Mouse (Mus musculus) embryonic facial prominence, embryonic 14.5 days (tissue): ENCODE measurements around the gene Pde8a. TPM values are rescaled to one million over a fixed set of nuclear protein-coding genes. Genes with fewer than 3 reads are reported as not detected.

Experiments used
- ATAC-seq: fragments of 200-750 bp; cut with Nextera tagmentation; 2 replicates; pipeline ENCODE4 v1.8.0; 2017; ENCODE audit warnings: low read depth, moderate number of reproducible peaks, moderate TSS enrichment
- DNase-seq: peaks from one replicate; pipeline ENCODE4 v3.0.0-alpha.2; 2015; ENCODE audit warnings: low spot score
- H3K27ac ChIP-seq: fragments of 300-500 bp; sonication (generic); replicated peaks from 2 replicates; pipeline ENCODE4 v1.5.1; 2014; ENCODE audit warnings: low read depth, mild to moderate bottlenecking, low read length, moderate library complexity
- H3K27me3 ChIP-seq: fragments of 300-500 bp; sonication (generic); replicated peaks from 2 replicates; pipeline ENCODE4 v1.6.1; 2014; ENCODE audit warnings: low read length; ENCODE audit not compliant: control insufficient read depth, insufficient read depth
- H3K36me3 ChIP-seq: fragments of 300-500 bp; sonication (generic); 2 replicates; pipeline ENCODE4 v1.6.1; 2014; ENCODE audit warnings: low read length, mixed read lengths; ENCODE audit not compliant: control insufficient read depth, insufficient read depth
- H3K4me1 ChIP-seq: fragments of 300-500 bp; sonication (generic); 2 replicates; pipeline ENCODE4 v1.6.1; 2014; ENCODE audit warnings: antibody characterized with exemption, low read length; ENCODE audit not compliant: control insufficient read depth, insufficient read depth
- H3K4me2 ChIP-seq: fragments of 300-500 bp; sonication (generic); 2 replicates; pipeline ENCODE4 v1.6.1; 2014; ENCODE audit warnings: low read depth, mild to moderate bottlenecking, low read length, moderate library complexity, mixed read lengths
- H3K4me3 ChIP-seq: fragments of 300-500 bp; sonication (generic); 2 replicates; pipeline ENCODE4 v1.5.1; 2014; ENCODE audit warnings: low read depth, mild to moderate bottlenecking, low read length
- H3K9ac ChIP-seq: fragments of 300-500 bp; sonication (generic); 2 replicates; pipeline ENCODE4 v1.6.1; 2014; ENCODE audit warnings: low read depth, mild to moderate bottlenecking, low read length, moderate library complexity, mixed read lengths
- H3K9me3 ChIP-seq: fragments of 300-500 bp; sonication (generic); 2 replicates; pipeline ENCODE4 v1.6.1; 2016; ENCODE audit warnings: low read length; ENCODE audit not compliant: control insufficient read depth
- WGBS: fragments of 180-500 bp; shearing (Covaris S2); extraction: QIAGEN DNeasy Blood & Tissue Kit; methylation state at CpG from one replicate; pipeline ENCODE4 v1.1.7; 2014; 5-methylcytosine and 5-hydroxymethylcytosine counted together
- polyA plus RNA-seq: library from polyadenylated mRNA; unstranded; fragments of >200 nt; fragmentation: Nextera tagmentation; extraction: Ambion mirVana; gene quantifications from 2 replicates; pipeline ENCODE4 v1.2.1, GENCODE M21; 2014

The Pde8a gene
- polyA plus RNA-seq, 1 experiment from 2014 or later = 9.6 TPM

GRCm38 (mm10) chr7:81319749-81320148 is 106.4 kb downstream of the Pde8a start:
- Histone ChIP-seq H3K9me3 (no peaks in the 10 kb centered on the region), H3K27me3 (no peaks in the 10 kb centered on the region), H3K9ac (no peak overlapping the region), H3K4me3 (no peak overlapping the region), H3K27ac (no peak overlapping the region), H3K4me1 (no peaks in the 10 kb centered on the region), H3K36me3 (0 out of 2 replicates have a peak, but pooled peaks cover 8% of the 10 kb centered on the region), H3K4me2 (no peak overlapping the region)
- DNase-seq = no peak
- 82% methylated on average over 6 of the region's 6 CpGs for WGBS
- no peak for ATAC-seq

GRCm38 (mm10) chr7:81321776-81322175 is 108.4 kb downstream of the Pde8a start:
- H3K4me1 ChIP-seq = no peaks in the 10 kb centered on the region
- 0 out of 2 replicates have a peak, but pooled peaks cover 8% of the 10 kb centered on the region for H3K36me3 ChIP-seq
- H3K4me3 ChIP-seq = no peak overlapping the region
- DNase-seq = no peak
- H3K9ac ChIP-seq = no peak overlapping the region
- H3K4me2 ChIP-seq = no peak overlapping the region
- no peaks in the 10 kb centered on the region for H3K9me3 ChIP-seq
- 80% methylated on average over 5 of the region's 5 CpGs for WGBS
- H3K27me3 ChIP-seq = no peaks in the 10 kb centered on the region
- no peak overlapping the region for H3K27ac ChIP-seq
- no peak for ATAC-seq

- WGBS = 87% methylated on average over 12 of the region's 12 CpGs
- H3K9me3 ChIP-seq = no peaks in the 10 kb centered on the region
- no peak for ATAC-seq
- no peaks in the 10 kb centered on the region for H3K4me1 ChIP-seq
- H3K4me3 ChIP-seq = no peak overlapping the region
- H3K27me3 ChIP-seq = no peaks in the 10 kb centered on the region
- peaks cover 17% of the 10 kb centered on the region; the same call in 1 of the 2 replicates for H3K36me3 ChIP-seq
- H3K27ac ChIP-seq = no peak overlapping the region
- no peak overlapping the region for H3K4me2 ChIP-seq
- no peak overlapping the region for H3K9ac ChIP-seq
- DNase-seq = no peak
Measured at GRCm38 (mm10) chr7:81326043-81326442, 112.6 kb downstream of the Pde8a start.

GRCm38 (mm10) chr7:81326859-81327258 is 113.5 kb downstream of the Pde8a start:
- Histone ChIP-seq H3K4me3 (no peak overlapping the region), H3K36me3 (peaks cover 17% of the 10 kb centered on the region; the same call in 1 of the 2 replicates), H3K4me2 (no peak overlapping the region), H3K9me3 (no peaks in the 10 kb centered on the region), H3K4me1 (no peaks in the 10 kb centered on the region), H3K27me3 (no peaks in the 10 kb centered on the region), H3K9ac (no peak overlapping the region), H3K27ac (no peak overlapping the region)
- DNase-seq = no peak
- 87% methylated on average over 6 of the region's 6 CpGs for WGBS
- ATAC-seq = no peak

- Histone ChIP-seq H3K27ac (no peak overlapping the region), H3K9ac (no peak overlapping the region), H3K4me2 (no peak overlapping the region), H3K36me3 (peaks cover 22% of the 10 kb centered on the region), H3K27me3 (no peaks in the 10 kb centered on the region), H3K4me3 (no peak overlapping the region), H3K9me3 (no peaks in the 10 kb centered on the region), H3K4me1 (no peaks in the 10 kb centered on the region)
- 77% methylated on average over 10 of the region's 10 CpGs for WGBS
- no peak for DNase-seq
- ATAC-seq = no peak
Measured at GRCm38 (mm10) chr7:81327661-81328060, 114.3 kb downstream of the Pde8a start.

GRCm38 (mm10) chr7:81330767-81331166 is 117.4 kb downstream of the Pde8a start:
- ATAC-seq (no peak), DNase-seq (no peak)
- 26% methylated on average over 3 of the region's 3 CpGs for WGBS

GRCm38 (mm10) chr7:81331851-81332250 is 118.5 kb downstream of the Pde8a start:
- 84% methylated on average over 7 of the region's 7 CpGs for WGBS
- DNase-seq = no peak
- H3K36me3 ChIP-seq = peaks cover 30% of the 10 kb centered on the region

More at GRCm38 (mm10) chr7:81330767-81331166, 117.4 kb downstream of the Pde8a start:
- Histone ChIP-seq H3K4me1 (no peaks in the 10 kb centered on the region), H3K9me3 (no peaks in the 10 kb centered on the region), H3K27me3 (no peaks in the 10 kb centered on the region), H3K9ac (no peak overlapping the region), H3K4me3 (no peak overlapping the region), H3K36me3 (peaks cover 30% of the 10 kb centered on the region), H3K4me2 (no peak overlapping the region), H3K27ac (no peak overlapping the region)

GRCm38 (mm10) chr7:81335705-81336431 is 122.5 kb downstream of the Pde8a start:
- Histone ChIP-seq H3K36me3 (peaks cover 52% of the 10 kb centered on the region), H3K27me3 (no peaks in the 10 kb centered on the region), H3K27ac (peak overlapping the region; percentile 6), H3K9ac (no peak overlapping the region), H3K9me3 (no peaks in the 10 kb centered on the region), H3K4me3 (no peak overlapping the region), H3K4me1 (no peaks in the 10 kb centered on the region), H3K4me2 (no peak overlapping the region)
- WGBS = 70% methylated on average over 18 of the region's 18 CpGs
- DNase-seq (peak; percentile 58), ATAC-seq (no peak)

More at GRCm38 (mm10) chr7:81331851-81332250, 118.5 kb downstream of the Pde8a start:
- ATAC-seq = no peak
- Histone ChIP-seq H3K4me2 (no peak overlapping the region), H3K4me3 (no peak overlapping the region), H3K27ac (no peak overlapping the region), H3K9ac (no peak overlapping the region), H3K27me3 (no peaks in the 10 kb centered on the region), H3K9me3 (no peaks in the 10 kb centered on the region), H3K4me1 (no peaks in the 10 kb centered on the region)

GRCm38 (mm10) chr7:81336432-81336786 is 123.0 kb downstream of the Pde8a start:
- 33% methylated on average over 8 of the region's 8 CpGs for WGBS
- no peak overlapping the region for H3K4me3 ChIP-seq
- DNase-seq (peak; percentile 72), ATAC-seq (no peak)
- peak overlapping the region; percentile 6 for H3K27ac ChIP-seq
- H3K9ac ChIP-seq = no peak overlapping the region
- H3K4me2 ChIP-seq = no peak overlapping the region
- H3K27me3 ChIP-seq = no peaks in the 10 kb centered on the region
- peaks cover 58% of the 10 kb centered on the region for H3K36me3 ChIP-seq
- no peaks in the 10 kb centered on the region for H3K9me3 ChIP-seq
- no peaks in the 10 kb centered on the region for H3K4me1 ChIP-seq
